Mouse (Mus musculus) forebrain, embryonic 13.5 days (tissue): ENCODE data around the gene Swsap1. TPM values are rescaled to one million over a fixed set of nuclear protein-coding genes. Genes with fewer than 3 reads are reported as not detected.
A peak's percentile ranks its signal among the peaks of the same experiment; 100 is the strongest.

Experiments used
- ATAC-seq: fragments of 200-750 bp; cut with Nextera tagmentation; 2 replicates; pipeline ENCODE4 v1.8.0; 2017
- H3K27ac ChIP-seq: fragments of 300-500 bp; sonication (generic); 2 replicates; pipeline ENCODE4 v1.5.1; 2015; ENCODE audit warnings: inconsistent platforms, mild to moderate bottlenecking, moderate library complexity
- H3K27me3 ChIP-seq: fragments of 300-500 bp; sonication (generic); 2 replicates; pipeline ENCODE4 v1.6.1; 2015; ENCODE audit warnings: mild to moderate bottlenecking, inconsistent platforms
- H3K36me3 ChIP-seq: fragments of 300-500 bp; sonication (generic); 2 replicates; pipeline ENCODE4 v1.6.1; 2015; ENCODE audit warnings: mild to moderate bottlenecking, inconsistent platforms; ENCODE audit not compliant: poor library complexity, severe bottlenecking
- H3K4me1 ChIP-seq: fragments of 300-500 bp; sonication (generic); 2 replicates; pipeline ENCODE4 v1.6.1; 2015; ENCODE audit warnings: inconsistent platforms
- H3K4me2 ChIP-seq: fragments of 300-500 bp; sonication (generic); 2 replicates; pipeline ENCODE4 v1.6.1; 2015; ENCODE audit warnings: inconsistent platforms, mild to moderate bottlenecking, moderate library complexity
- H3K4me3 ChIP-seq: fragments of 300-500 bp; sonication (generic); 2 replicates; pipeline ENCODE4 v1.5.1; 2015; ENCODE audit warnings: mild to moderate bottlenecking, inconsistent platforms
- H3K9ac ChIP-seq: fragments of 300-500 bp; sonication (generic); 2 replicates; pipeline ENCODE4 v1.6.1; 2015; ENCODE audit warnings: mild to moderate bottlenecking, inconsistent platforms
- H3K9me3 ChIP-seq: fragments of 300-500 bp; sonication (generic); replicated peaks from 2 replicates; pipeline ENCODE4 v1.6.1; 2016; ENCODE audit warnings: inconsistent platforms
- WGBS: fragments of 180-500 bp; shearing (Covaris S2); methylation state at CpG from one replicate; pipeline ENCODE4 v1.1.7; 2015; 5-methylcytosine and 5-hydroxymethylcytosine counted together
- polyA plus RNA-seq: library from polyadenylated mRNA; unstranded; fragments of >200 nt; fragmentation: Nextera tagmentation; extraction: Ambion mirVana; gene quantifications from 2 replicates; pipeline ENCODE4 v1.2.1, GENCODE M21; 2015

Gene Swsap1
- polyA plus RNA-seq, 1 experiment from 2014 or later = 8.6 TPM

DNA sequence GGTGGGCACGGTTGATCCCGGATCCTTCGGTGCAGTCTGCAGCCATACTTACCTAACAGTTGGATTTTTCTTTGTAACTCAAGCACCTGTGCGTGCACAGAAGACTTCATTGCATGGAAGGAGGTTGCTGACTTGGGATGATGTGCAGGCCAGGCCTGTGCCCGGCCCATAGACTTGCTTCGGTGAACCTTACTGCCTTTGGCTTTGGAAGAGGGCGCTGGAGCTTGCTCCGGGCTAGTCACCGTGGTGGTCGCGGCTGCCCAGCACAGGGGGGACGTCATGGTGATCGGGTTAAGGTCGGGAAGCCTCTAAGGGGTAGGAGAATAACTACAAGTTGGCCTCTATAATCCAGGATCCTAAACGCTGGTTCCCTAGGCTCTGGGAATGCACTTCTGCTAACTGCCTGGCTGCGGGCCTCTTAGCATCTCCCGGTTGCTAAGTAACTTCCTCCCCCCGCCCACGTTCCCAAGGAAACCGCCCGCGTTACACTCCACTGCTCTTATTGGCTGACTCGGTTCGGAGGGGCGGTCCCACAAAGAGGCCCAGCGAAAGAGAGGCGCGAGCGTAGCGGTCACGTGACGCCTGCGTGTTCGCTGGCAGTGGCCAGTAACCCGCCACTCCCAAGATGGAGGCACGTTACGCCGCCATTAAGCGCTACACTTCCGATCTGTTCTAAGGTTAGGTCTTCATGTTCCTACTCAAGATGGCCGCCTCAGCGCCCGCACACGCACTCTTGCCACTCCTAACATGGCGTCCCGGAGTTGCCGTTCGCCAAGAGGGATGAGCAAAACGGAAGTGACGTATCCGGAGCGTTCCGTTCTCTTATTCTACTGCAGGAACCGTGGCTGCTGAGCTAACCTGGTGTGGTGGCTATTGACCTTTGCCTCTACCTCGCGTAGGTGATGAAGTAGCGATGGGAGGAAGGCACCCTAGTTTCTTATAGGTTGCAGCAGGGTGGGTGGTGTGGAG is 46.9 kb downstream of the Swsap1 start, which contains the start of the genes Ccdc151 and Prkcsh:
Ccdc151 (minus strand) TSS at position 441 of the 969 bp plus-strand sequence.
Prkcsh (plus strand) TSS at position 613 of the 969 bp plus-strand sequence.
- no peaks in the 10 kb centered on the region for H3K27me3 ChIP-seq
- H3K9me3 ChIP-seq = no peaks in the 10 kb centered on the region
- peak within 1 kb of the TSS; percentile 67 for H3K4me3 ChIP-seq
- peak; percentile 99 for ATAC-seq
- WGBS = 5% methylated on average over 57 of the region's 57 CpGs
- H3K36me3 ChIP-seq = peaks cover 37% of the 10 kb centered on the region
- peak within 1 kb of the TSS; percentile 66 for H3K27ac ChIP-seq
- H3K9ac ChIP-seq = peak within 1 kb of the TSS; percentile 73
- peaks cover 37% of the 10 kb centered on the region for H3K4me1 ChIP-seq
- H3K4me2 ChIP-seq = peak within 1 kb of the TSS; percentile 90

- Histone ChIP-seq H3K9me3 (no peaks in the 10 kb centered on the region), H3K4me3 (peak overlapping the region; percentile 67), H3K4me1 (peaks cover 37% of the 10 kb centered on the region), H3K9ac (peak overlapping the region; percentile 73), H3K27me3 (no peaks in the 10 kb centered on the region), H3K27ac (peak overlapping the region; percentile 49), H3K4me2 (peak overlapping the region; percentile 90), H3K36me3 (peaks cover 43% of the 10 kb centered on the region)
- WGBS = under 1% methylated on average over 18 of the region's 18 CpGs
- ATAC-seq = peak; percentile 3
These were observed 47.6 kb downstream of the Swsap1 start for GRCm38 (mm10) chr9:22003163-22003554.

DNA sequence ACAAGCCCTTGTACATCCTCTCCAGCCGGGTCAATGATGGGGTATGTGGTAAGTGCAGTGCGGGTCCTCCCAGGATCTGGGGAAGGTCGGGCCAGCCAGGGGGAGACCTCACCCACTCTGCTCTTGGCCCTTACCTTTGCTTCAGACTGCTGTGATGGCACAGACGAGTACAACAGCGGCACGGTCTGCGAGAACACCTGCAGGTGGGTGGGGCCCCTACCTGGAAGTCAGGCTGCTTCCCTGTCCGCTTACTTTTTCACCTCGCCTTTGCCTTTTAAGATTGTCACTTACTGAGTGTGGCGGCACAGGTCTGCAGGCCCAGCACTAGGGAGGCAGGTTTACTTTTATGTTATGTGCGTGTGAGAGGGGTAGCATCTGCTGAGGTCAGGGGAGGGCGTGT is 49.0 kb downstream of the Swsap1 start:
- Histone ChIP-seq H3K4me1 (peaks cover 37% of the 10 kb centered on the region), H3K9me3 (no peaks in the 10 kb centered on the region), H3K4me2 (0 out of 2 replicates have a peak overlapping the region, but pooled peaks have one; percentile 1), H3K9ac (no peak overlapping the region), H3K4me3 (0 out of 2 replicates have a peak overlapping the region, but pooled peaks have one; percentile 67), H3K36me3 (peaks cover 57% of the 10 kb centered on the region), H3K27me3 (no peaks in the 10 kb centered on the region), H3K27ac (no peak overlapping the region)
- 91% methylated on average over 12 of the region's 12 CpGs for WGBS
- no peak for ATAC-seq

Other genes with a start within 250 kb of the Swsap1 start
- 21.2 and 26.3 TPM in 2 replicates for gene Ldlr, start 232.3 kb upstream of the Swsap1 start, polyA plus RNA-seq
- 95.6 and 95.7 TPM in 2 replicates for gene Spc24, start 195.5 kb upstream of the Swsap1 start, polyA plus RNA-seq
- 2.6 and 3.1 TPM in 2 replicates for gene Kank2, start 157.0 kb upstream of the Swsap1 start, polyA plus RNA-seq
- gene Angptl8, start 120.2 kb upstream of the Swsap1 start, polyA plus RNA-seq = 0.21 TPM in 1 of 2 replicates, not detected in the other
- 12.5 and 13.9 TPM in 2 replicates for gene Dock6, start 103.1 kb upstream of the Swsap1 start, polyA plus RNA-seq
- gene Rab3d, start 37.6 kb upstream of the Swsap1 start, polyA plus RNA-seq = 18.3 and 21.0 TPM in 2 replicates
- gene Ccdc159, start 28.3 kb upstream of the Swsap1 start, polyA plus RNA-seq = 5.0 and 6.6 TPM in 2 replicates
- 42.2 and 42.3 TPM in 2 replicates for gene Tmem205, start 28.2 kb upstream of the Swsap1 start, polyA plus RNA-seq
- gene Plppr2, start 18.7 kb upstream of the Swsap1 start, polyA plus RNA-seq = 37.8 and 44.1 TPM in 2 replicates
- 0.99 and 1.9 TPM in 2 replicates for gene Epor, start 7.8 kb downstream of the Swsap1 start, polyA plus RNA-seq
- gene Rgl3, start 33.7 kb downstream of the Swsap1 start, polyA plus RNA-seq = 1.1 and 1.2 TPM in 2 replicates
- 4.0 and 4.6 TPM in 2 replicates for gene Ccdc151, start 46.9 kb downstream of the Swsap1 start, polyA plus RNA-seq
- 84.2 and 89.6 TPM in 2 replicates for gene Prkcsh, start 47.1 kb downstream of the Swsap1 start, polyA plus RNA-seq
- 63.7 and 66.4 TPM in 2 replicates for gene Elavl3, start 96.3 kb downstream of the Swsap1 start, polyA plus RNA-seq
- gene Gm49318, start 115.5 kb downstream of the Swsap1 start, polyA plus RNA-seq = not detected in 2 replicates
- gene Zfp653, start 115.6 kb downstream of the Swsap1 start, polyA plus RNA-seq = 17.1 and 18.9 TPM in 2 replicates
- gene Ecsit, start 129.7 kb downstream of the Swsap1 start, polyA plus RNA-seq = 47.7 and 51.5 TPM in 2 replicates
- gene Cnn1, start 143.5 kb downstream of the Swsap1 start, polyA plus RNA-seq = 1.8 and 2.2 TPM in 2 replicates
- gene Elof1, start 161.4 kb downstream of the Swsap1 start, polyA plus RNA-seq = 206 and 210 TPM in 2 replicates
- gene Acp5, start 180.0 kb downstream of the Swsap1 start, polyA plus RNA-seq = 0.81 and 1.2 TPM in 2 replicates
- 79.3 and 87.5 TPM in 2 replicates for gene Pigyl, start 201.1 kb downstream of the Swsap1 start, polyA plus RNA-seq
- gene Zfp872, start 232.3 kb downstream of the Swsap1 start, polyA plus RNA-seq = 0.13 and 0.19 TPM in 2 replicates